Mouse (Mus musculus) gastrocnemius, adult 2 months (tissue): ENCODE measurements around the gene Vps16. TPM values are rescaled to one million over a fixed set of nuclear protein-coding genes. Genes with fewer than 3 reads are reported as not detected.

Experiments used
- DNase-seq: peaks from one replicate; pipeline ENCODE4 v3.0.0; 2022
- H3K27ac ChIP-seq: fragments of 200-600 bp; 2 replicates; pipeline ENCODE4 v1.8.1; 2022; ENCODE audit warnings: mild to moderate bottlenecking
- H3K4me3 ChIP-seq: fragments of 200-600 bp; 2 replicates; pipeline ENCODE4 v1.8.1; 2022; ENCODE audit warnings: mild to moderate bottlenecking, moderate library complexity
- CTCF ChIP-seq: fragments of 200-600 bp; IDR thresholded peaks from 2 replicates; pipeline ENCODE4 v1.8.1; 2022; ENCODE audit warnings: antibody characterized with exemption, mild to moderate bottlenecking, moderate library complexity
- intact Hi-C: fragments of 180-260 bp; cut with DNase I; formaldehyde crosslinking; loops from one replicate; pipeline ENCODE4 v1.15.1; 2025
- long read RNA-seq, 2 experiments: library from polyadenylated mRNA; stranded (forward); transcript quantifications; one replicate each; pipeline ENCODE4 v2.0.0; 2021
- total RNA-seq, 2 experiments: library from RNA; stranded (reverse); gene quantifications; 2 replicates each; pipeline ENCODE4 v1.2.3; 2021

The Vps16 gene
- total RNA-seq: 10 to 100 TPM; 15.7 to 19.1 TPM
- long read RNA-seq, experiment 1, transcript Vps16-201 (24 exons, 3,161 nt): major isoform, 29 of 35 reads
- long read RNA-seq, experiment 1, partial matches to known transcripts: 3 of 35 reads
- long read RNA-seq, experiment 1, other reads (novel, unspliced or antisense): 3 of 35 reads
- long read RNA-seq, experiment 2, transcript Vps16-201 (24 exons, 3,161 nt): major isoform, 21 of 27 reads
- long read RNA-seq, experiment 2, partial matches to known transcripts: 2 of 27 reads
- long read RNA-seq, experiment 2, other reads (novel, unspliced or antisense): 4 of 27 reads

DNA sequence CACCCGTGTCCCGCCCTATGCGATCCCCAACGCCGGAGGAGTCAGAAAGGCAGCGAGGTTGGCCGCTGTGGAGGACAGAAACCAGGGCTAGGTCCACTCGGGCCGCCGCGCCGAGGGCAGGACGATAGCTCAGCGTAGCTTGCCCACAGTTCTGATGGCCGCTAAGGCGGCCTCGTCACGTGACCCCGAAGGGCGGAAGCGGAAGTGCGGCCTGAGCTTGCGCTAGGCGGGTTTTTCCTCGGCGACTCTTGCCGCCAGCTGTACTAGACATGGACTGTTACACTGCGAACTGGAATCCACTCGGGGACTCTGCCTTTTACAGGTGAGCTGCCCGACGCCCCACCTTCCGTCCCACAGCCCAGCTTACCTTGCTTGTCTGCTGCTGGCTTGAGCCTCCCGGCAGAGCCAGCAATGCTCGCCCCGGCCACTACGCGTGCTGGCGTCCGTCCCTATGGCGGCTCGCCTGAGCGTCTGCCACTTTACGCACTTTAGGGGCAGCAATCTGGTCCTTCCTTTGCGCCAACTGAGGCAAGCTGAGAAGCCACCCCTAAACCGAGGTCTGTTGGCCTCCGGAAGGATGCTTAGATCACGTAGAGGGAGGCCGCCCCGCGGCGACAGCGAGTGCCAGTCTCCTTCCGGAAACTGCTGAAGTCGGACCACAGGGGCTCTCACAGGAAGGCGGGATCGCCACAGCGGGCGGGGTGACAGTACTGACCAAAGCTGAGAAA is at the start of gene Vps16, which contains the start of gene Pced1a:
Gene Vps16, plus strand, starts transcription at position 214 of the 728 bp plus-strand sequence.
Gene Pced1a, minus strand, starts transcription at position 576 of the 728 bp plus-strand sequence.
- peak; percentile 74 for TF ChIP-seq CTCF
- peak; percentile 96 for DNase-seq
- peak within 1 kb of the TSS; percentile 91 for H3K27ac ChIP-seq
- intact Hi-C loops: loop anchor here (5.0 kb wide), 1 partner anchor 137 kb away; no protein-coding TSS in a partner anchor
- peak within 1 kb of the TSS; percentile 90 for H3K4me3 ChIP-seq

GRCm38 (mm10) chr2:130374951-130375350 is 49.2 kb upstream of the Vps16 start:
- intact Hi-C loops: no loop called here
- DNase-seq: no peak
- H3K27ac ChIP-seq: no peak overlapping the region
- no peak overlapping the region for H3K4me3 ChIP-seq
- TF ChIP-seq CTCF: no peak

DNA sequence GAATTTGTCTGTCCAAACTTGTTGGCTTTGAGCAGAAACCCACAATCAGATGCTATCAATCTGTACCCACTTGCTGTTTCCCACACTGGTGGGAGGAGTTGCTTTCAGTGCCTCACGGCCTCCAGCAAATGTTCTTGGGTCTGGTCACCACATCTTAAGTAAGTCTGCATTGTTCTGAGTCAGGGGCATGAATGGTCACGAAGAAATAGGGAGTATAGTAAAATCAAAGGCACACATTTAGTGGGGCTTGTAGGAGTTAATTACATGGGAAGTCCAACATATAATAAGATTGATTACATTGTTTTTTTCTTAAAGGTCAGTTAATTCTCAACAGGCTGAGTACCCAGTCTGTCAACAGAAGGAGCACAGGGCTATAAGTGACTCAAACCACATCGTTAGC is 40.9 kb upstream of the Vps16 start:
- intact Hi-C loops: no loop called here
- no peak overlapping the region for H3K27ac ChIP-seq
- no peak for TF ChIP-seq CTCF
- no peak for DNase-seq
- H3K4me3 ChIP-seq: no peak overlapping the region

GRCm38 (mm10) chr2:130383895-130384294 is 40.2 kb upstream of the Vps16 start:
- Histone ChIP-seq H3K4me3 (no peak overlapping the region), H3K27ac (no peak overlapping the region)
- intact Hi-C loops: no loop called here
- TF ChIP-seq CTCF: no peak
- DNase-seq: no peak

DNA sequence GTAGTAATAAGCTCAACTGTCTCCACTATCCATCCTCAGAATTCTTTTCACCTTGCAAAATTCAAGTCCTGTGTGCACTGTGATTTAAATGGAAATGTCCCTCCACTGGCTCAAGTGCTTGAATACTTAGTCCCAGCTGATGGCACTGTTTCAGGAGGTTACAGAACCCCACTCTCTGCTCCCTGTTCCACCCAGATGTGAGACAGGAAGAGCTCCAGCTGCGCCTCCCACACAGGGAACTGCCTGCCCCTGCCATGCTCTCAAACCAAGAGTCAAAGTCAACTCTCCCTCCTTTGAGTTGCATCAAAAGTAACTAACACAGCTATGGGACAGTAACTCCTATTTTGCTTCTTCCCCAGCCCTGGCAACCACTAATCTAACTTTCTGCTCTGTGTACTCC is 37.9 kb upstream of the Vps16 start:
- no peak for TF ChIP-seq CTCF
- no peak for DNase-seq
- Histone ChIP-seq H3K4me3 (no peak overlapping the region), H3K27ac (no peak overlapping the region)
- intact Hi-C loops: no loop called here

GRCm38 (mm10) chr2:130388796-130389195 is 35.3 kb upstream of the Vps16 start:
- no peak overlapping the region for H3K27ac ChIP-seq
- intact Hi-C loops: no loop called here
- no peak overlapping the region for H3K4me3 ChIP-seq
- TF ChIP-seq CTCF: peak; percentile 43
- DNase-seq: no peak

GRCm38 (mm10) chr2:130390993-130391625 is 33.0 kb upstream of the Vps16 start:
- no peak for DNase-seq
- no peak for TF ChIP-seq CTCF
- Histone ChIP-seq H3K4me3 (no peak overlapping the region), H3K27ac (no peak overlapping the region)
- intact Hi-C loops: no loop called here

DNA sequence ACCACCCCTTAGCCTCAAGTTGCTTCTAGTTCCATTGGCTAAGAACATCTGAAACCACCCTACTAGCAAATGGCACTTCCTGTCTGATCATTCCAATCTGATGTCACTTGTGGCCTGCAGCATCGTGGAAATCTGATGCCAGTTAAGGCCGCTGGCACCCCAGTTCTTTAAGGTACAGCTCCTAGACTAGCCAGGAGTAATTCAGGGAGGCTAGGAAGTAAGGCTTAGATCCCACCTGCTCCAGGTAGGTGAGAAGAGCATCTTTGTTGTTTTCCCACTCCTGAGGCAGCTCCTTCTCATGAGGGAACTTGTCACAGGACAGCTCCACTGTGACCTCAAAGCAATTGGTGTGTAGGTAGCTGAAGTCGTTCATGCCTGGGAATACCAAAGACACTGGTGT is 31.3 kb upstream of the Vps16 start:
- Histone ChIP-seq H3K27ac (no peak overlapping the region), H3K4me3 (no peak overlapping the region)
- no peak for TF ChIP-seq CTCF
- intact Hi-C loops: no loop called here
- no peak for DNase-seq

- TF ChIP-seq CTCF: no peak
- Histone ChIP-seq H3K27ac (no peak overlapping the region), H3K4me3 (no peak overlapping the region)
- intact Hi-C loops: no loop called here
- DNase-seq: no peak
These were observed 28.4 kb upstream of the Vps16 start for GRCm38 (mm10) chr2:130395696-130396095.

DNA sequence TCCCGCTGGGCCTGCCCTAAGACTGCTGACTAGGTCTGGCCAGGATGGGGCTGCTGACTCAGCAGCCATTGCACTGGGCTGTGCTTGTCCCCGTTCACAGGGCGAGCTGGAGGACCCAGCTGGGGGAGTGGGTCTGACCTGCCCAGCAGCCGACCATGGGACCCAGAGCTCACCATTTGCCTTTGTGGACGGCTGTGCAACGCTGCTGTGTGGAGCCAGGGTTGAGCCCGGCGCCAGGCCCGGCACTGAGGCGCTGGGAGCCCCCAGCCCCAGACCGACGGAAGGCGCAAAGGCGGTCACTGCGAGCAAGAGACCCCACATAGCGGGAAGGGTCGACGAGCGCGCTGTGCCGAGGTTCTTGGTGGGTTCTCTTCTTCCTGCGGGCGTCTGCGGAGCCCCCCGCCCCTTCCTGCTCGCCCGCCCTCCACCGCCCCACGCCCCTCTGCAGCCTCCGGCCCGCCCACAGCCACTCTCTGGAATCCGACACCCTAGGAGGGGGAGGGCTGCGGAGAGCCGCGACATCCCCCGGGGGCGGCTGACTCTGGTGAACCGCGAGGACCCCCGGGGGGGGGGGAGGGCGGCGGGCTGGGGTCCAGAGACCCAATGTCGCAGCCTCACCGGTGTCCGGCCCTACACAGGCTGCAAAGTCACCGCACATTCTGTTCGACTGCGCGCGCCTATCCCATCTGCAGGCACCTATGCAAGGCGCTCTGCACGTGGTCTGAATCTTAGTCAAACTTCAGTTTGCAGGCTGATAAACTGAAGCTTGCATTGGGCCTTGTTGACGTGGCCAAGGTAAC is 26.8 kb upstream of the Vps16 start, which contains the start of gene Cpxm1:
Gene Cpxm1, minus strand, starts transcription at position 389 of the 800 bp plus-strand sequence.
- peak within 1 kb of the TSS; percentile 53 for H3K27ac ChIP-seq
- TF ChIP-seq CTCF: no peak
- peak within 1 kb of the TSS; percentile 73 for H3K4me3 ChIP-seq
- peak; percentile 50 for DNase-seq
- intact Hi-C loops: no loop called here

DNA sequence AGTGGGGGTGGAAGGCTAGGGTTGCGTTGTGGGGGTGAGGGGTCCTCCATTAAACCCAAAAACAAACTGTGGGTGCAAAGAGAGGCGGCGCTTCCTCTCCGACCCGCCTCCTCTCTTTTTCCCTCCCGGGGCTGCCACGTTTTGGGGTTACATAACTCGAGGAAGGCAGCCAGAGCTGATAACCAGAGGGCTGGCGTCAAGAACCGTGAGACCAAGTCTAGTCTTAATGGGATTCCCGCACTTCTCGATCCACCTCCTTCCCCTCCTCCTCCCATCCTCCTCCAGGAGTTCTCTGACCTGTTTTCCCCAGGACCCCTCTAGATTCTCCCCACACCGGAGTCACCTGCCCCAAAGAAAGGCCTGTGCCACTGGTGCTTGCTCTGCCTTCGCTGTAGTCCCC is 26.0 kb upstream of the Vps16 start:
- Histone ChIP-seq H3K4me3 (peak overlapping the region; percentile 73), H3K27ac (no peak overlapping the region)
- intact Hi-C loops: no loop called here
- DNase-seq: peak; percentile 41
- no peak for TF ChIP-seq CTCF

GRCm38 (mm10) chr2:130400046-130400445 is 24.1 kb upstream of the Vps16 start:
- intact Hi-C loops: no loop called here
- TF ChIP-seq CTCF: no peak

More at GRCm38 (mm10) chr2:130400046-130400445, 24.1 kb upstream of the Vps16 start:
- H3K27ac ChIP-seq: no peak overlapping the region
- DNase-seq: no peak
- H3K4me3 ChIP-seq: no peak overlapping the region
